Mouse (Mus musculus) left cerebral cortex, adult 2 months (tissue): Measurements from ENCODE around the gene Pgam2. TPM values are rescaled to one million over a fixed set of nuclear protein-coding genes. Genes with fewer than 3 reads are reported as not detected.

ENCODE experiments used
- DNase-seq, 2 experiments: peaks; one replicate each; pipeline ENCODE4 v3.0.0; 2021 to 2022; ENCODE audit warnings: low spot score in 2 of 2, mixed read lengths in 1 of 2; ENCODE audit errors: extremely low spot score in 1 of 2
- H3K27ac ChIP-seq: fragments of 200-600 bp; 2 replicates; pipeline ENCODE4 v1.8.1; 2022
- H3K4me3 ChIP-seq: fragments of 200-600 bp; 2 replicates; pipeline ENCODE4 v1.8.1; 2022
- CTCF ChIP-seq: fragments of 200-600 bp; IDR thresholded peaks from 2 replicates; pipeline ENCODE4 v1.8.1; 2022; ENCODE audit warnings: antibody characterized with exemption, mild to moderate bottlenecking, moderate library complexity
- intact Hi-C: fragments of 180-260 bp; cut with DNase I; formaldehyde crosslinking; loops from one replicate; pipeline ENCODE4 v1.15.1; 2025
- long read RNA-seq, 2 experiments: library from polyadenylated mRNA; stranded (forward); transcript quantifications; one replicate each; pipeline ENCODE4 v2.0.0; 2021; ENCODE audit warnings: borderline mapping rate in 2 of 2
- total RNA-seq, 2 experiments: library from RNA; stranded (reverse); gene quantifications; 2 replicates each; pipeline ENCODE4 v1.2.3; 2021

The Pgam2 gene
- 1 to 10 TPM; 5.4 to 9.5 TPM for total RNA-seq
- long read RNA-seq, experiment 1, partial matches to known transcripts = 0 of 1 reads
- long read RNA-seq, experiment 1, other reads (novel, unspliced or antisense) = 0 of 1 reads
- long read RNA-seq, experiment 2, partial matches to known transcripts = 4 of 5 reads
- long read RNA-seq, experiment 2, other reads (novel, unspliced or antisense) = 0 of 5 reads

- no peak for DNase-seq
- no peak within 1 kb of the TSS for H3K4me3 ChIP-seq
- H3K27ac ChIP-seq = no peak within 1 kb of the TSS
- intact Hi-C loops = no loop called here
- TF ChIP-seq CTCF = no peak
Observed at GRCm38 (mm10) chr11:5803551-5803981, at the start of gene Pgam2. Gene Pgam2, minus strand, starts transcription at chr11:5803733.

- intact Hi-C loops = no loop called here
- H3K4me3 ChIP-seq = no peak overlapping the region
- no peak for TF ChIP-seq CTCF
- H3K27ac ChIP-seq = no peak overlapping the region
- DNase-seq = no peak
Observed at GRCm38 (mm10) chr11:5852314-5852713, 48.8 kb upstream of the Pgam2 start.

GRCm38 (mm10) chr11:5851021-5851736 is 47.6 kb upstream of the Pgam2 start:
- no peak for DNase-seq
- TF ChIP-seq CTCF = no peak
- intact Hi-C loops = no loop called here
- Histone ChIP-seq H3K4me3 (no peak overlapping the region), H3K27ac (no peak overlapping the region)

GRCm38 (mm10) chr11:5850452-5850851 is 46.9 kb upstream of the Pgam2 start:
- intact Hi-C loops = no loop called here
- no peak for DNase-seq
- no peak for TF ChIP-seq CTCF
- H3K4me3 ChIP-seq = no peak overlapping the region
- H3K27ac ChIP-seq = no peak overlapping the region

- Histone ChIP-seq H3K4me3 (no peak overlapping the region), H3K27ac (no peak overlapping the region)
- no peak for DNase-seq
- TF ChIP-seq CTCF = no peak
- intact Hi-C loops = no loop called here
Observed at GRCm38 (mm10) chr11:5849316-5849715, 45.8 kb upstream of the Pgam2 start.

GRCm38 (mm10) chr11:5848741-5849140 is 45.2 kb upstream of the Pgam2 start:
- DNase-seq = peak in 1 of 2 experiments; percentile 29
- no peak overlapping the region for H3K27ac ChIP-seq
- intact Hi-C loops = no loop called here
- H3K4me3 ChIP-seq = no peak overlapping the region
- TF ChIP-seq CTCF = no peak

GRCm38 (mm10) chr11:5846639-5847345 is 43.3 kb upstream of the Pgam2 start:
- no peak for DNase-seq
- intact Hi-C loops = no loop called here
- Histone ChIP-seq H3K27ac (no peak overlapping the region), H3K4me3 (no peak overlapping the region)
- TF ChIP-seq CTCF = no peak

GRCm38 (mm10) chr11:5843131-5843530 is 39.6 kb upstream of the Pgam2 start:
- no peak for DNase-seq
- H3K4me3 ChIP-seq = no peak overlapping the region
- H3K27ac ChIP-seq = no peak overlapping the region
- intact Hi-C loops = no loop called here
- no peak for TF ChIP-seq CTCF

GRCm38 (mm10) chr11:5841751-5842150 is 38.2 kb upstream of the Pgam2 start:
- TF ChIP-seq CTCF = no peak
- DNase-seq = no peak
- Histone ChIP-seq H3K4me3 (no peak overlapping the region), H3K27ac (no peak overlapping the region)
- intact Hi-C loops = no loop called here

- intact Hi-C loops = no loop called here
- DNase-seq = no peak
- no peak overlapping the region for H3K4me3 ChIP-seq
- no peak for TF ChIP-seq CTCF
- H3K27ac ChIP-seq = no peak overlapping the region
Observed at GRCm38 (mm10) chr11:5840346-5840745, 36.8 kb upstream of the Pgam2 start.

- TF ChIP-seq CTCF = peak; percentile 63
- Histone ChIP-seq H3K4me3 (peak within 1 kb of the TSS; percentile 71), H3K27ac (peak within 1 kb of the TSS; percentile 87)
- intact Hi-C loops = loop anchor here (2.0 kb wide), 2 partner anchors 41 to 49 kb away; partner anchors contain the start of genes Dbnl and Pold2
- peak; percentile 80 to 86 for DNase-seq
Observed at GRCm38 (mm10) chr11:5837251-5838246, 34.0 kb upstream of the Pgam2 start, which contains the start of gene Polm. Gene Polm, minus strand, starts transcription at chr11:5838016.
